Mouse (Mus musculus) central nervous system, embryonic 18 days (tissue): Measurements from ENCODE around the gene Cep295nl. TPM values are rescaled to one million over a fixed set of nuclear protein-coding genes. Genes with fewer than 3 reads are reported as not detected.

Experiments used
- polyA plus RNA-seq: library from polyadenylated mRNA; depleted of rRNA; stranded (reverse); fragments of >200 nt; gene quantifications from 2 replicates; pipeline ENCODE4 v1.2.3, GENCODE M21; 2012; rRNA removed

Cep295nl gene
- polyA plus RNA-seq = 0.25 and 0.36 TPM in 2 replicates

DNA sequence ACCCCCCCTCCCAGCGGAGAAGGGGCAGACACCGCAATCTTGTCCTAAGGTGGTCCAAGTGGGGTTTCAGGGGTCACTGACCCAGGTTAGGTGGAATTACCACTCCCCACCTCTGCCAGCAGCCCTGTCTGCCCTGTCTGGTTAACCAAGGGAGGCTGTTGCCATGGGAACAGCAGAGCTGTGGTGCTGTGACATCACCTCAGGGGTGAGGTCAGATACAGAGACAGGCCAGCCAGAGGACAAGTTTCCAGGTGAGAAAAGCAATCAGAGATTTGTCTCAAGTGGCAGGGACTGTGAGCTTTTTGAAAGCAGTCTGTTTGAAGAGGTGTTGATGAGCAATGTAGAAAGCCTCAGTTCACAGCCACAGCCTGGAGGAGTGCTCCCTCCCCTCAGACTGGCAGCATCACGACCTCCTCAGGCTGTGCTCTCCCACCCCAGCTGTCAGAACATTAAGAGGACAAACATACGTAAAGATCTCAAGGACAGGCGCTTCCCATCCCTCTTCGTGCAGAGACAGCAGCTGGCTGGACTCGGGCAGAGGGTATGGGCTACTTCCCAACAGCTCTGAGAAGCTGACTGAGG lies at the start of gene Cep295nl:
TSS of gene Cep295nl (minus strand) at position 101 of the 582 bp plus-strand sequence.

DNA sequence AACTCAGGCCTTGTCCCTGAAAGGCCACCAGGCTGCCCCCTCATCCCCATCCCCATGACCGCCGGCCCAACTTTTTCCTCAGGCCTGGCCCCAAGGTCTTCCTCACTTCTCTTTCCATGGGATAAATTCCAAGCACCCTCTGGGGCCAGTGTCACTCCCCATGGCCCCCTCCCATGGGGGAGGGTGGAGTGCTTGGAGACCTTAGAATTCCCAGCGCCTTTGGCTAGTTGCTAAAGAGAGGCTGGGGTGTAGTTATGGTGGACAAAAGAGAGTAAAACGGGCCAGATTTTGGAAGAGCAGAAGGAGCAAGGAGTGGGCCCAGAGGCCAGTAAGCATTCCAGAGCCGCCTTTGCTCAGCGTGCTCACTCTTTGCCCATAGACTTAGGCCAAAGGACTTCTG lies 13.3 kb upstream of the Cep295nl start, which contains the start of gene Timp2:
TSS of gene Timp2 (minus strand) at position 101 of the 400 bp plus-strand sequence.

DNA sequence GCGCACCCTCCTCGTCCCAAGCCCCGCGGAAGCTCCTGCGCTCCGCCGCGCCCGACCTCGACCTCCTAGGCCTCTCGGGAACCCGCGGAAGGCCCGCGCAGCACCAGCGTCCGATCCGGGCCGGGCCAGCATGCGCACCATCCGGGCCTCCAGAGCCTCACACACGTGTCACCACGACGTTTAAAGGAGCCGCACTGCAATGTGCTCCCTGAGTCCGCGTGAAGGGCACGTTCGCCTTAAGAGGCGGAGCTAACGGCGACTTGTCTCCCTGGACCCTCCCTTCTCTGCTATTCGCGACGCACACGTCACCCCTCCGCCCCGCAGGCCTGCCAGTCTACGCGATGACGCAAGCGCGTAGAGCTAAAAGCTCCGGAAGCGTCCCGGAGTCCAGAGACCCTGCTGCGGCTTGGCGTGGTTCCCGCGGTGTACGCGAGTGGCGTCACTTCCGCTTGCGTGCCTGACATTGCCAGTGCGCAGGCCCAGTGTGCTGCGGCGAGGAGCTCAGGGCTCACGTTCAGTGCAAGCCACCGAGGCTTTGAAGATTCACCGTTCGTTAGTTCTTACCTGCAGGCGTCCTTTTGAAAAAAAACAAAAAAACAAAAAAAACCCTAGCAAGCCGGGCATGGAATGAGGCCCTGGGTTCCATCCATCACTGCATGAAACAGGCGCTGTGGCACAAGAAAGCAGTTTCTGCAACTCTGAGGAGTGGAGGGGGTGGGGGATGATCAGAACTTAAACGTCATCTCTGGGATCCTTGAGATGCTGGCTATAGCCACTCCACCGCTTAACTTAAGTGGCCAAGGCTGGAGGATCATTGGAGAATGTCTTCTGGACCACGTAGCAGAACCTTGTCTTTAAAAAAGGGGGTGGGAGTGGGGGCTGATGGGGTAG lies 52.1 kb downstream of the Cep295nl start, which contains the start of gene Usp36:
TSS of gene Usp36 (minus strand) at position 246 of the 891 bp plus-strand sequence.

Other genes with a start within 250 kb of the Cep295nl start
- gene Dnah17, start 211.9 kb downstream of the Cep295nl start, polyA plus RNA-seq = 0.09 and 0.16 TPM in 2 replicates
- gene Cyth1, start 93.9 kb downstream of the Cep295nl start, polyA plus RNA-seq = 46.6 and 49.7 TPM in 2 replicates
- 18.2 and 19.0 TPM in 2 replicates for gene Usp36, start 52.3 kb downstream of the Cep295nl start, polyA plus RNA-seq
- 171 and 175 TPM in 2 replicates for gene Timp2, start 13.2 kb upstream of the Cep295nl start, polyA plus RNA-seq
- 11.2 and 14.2 TPM in 2 replicates for gene Lgals3bp, start 59.6 kb upstream of the Cep295nl start, polyA plus RNA-seq
- 32.9 and 35.9 TPM in 2 replicates for gene Cant1, start 76.6 kb upstream of the Cep295nl start, polyA plus RNA-seq
- gene C1qtnf1, start 85.7 kb upstream of the Cep295nl start, polyA plus RNA-seq = 4.8 and 5.2 TPM in 2 replicates
- gene Engase, start 134.3 kb upstream of the Cep295nl start, polyA plus RNA-seq = 6.2 and 6.8 TPM in 2 replicates